Mouse (Mus musculus): Measurements from ENCODE around the gene Foxo6.

Foxo6 gene

GRCm38 (mm10) chr4:120285223-120285622 is 1.9 kb downstream of the Foxo6 start:
- no peak for DNase-seq (ENCODE audit: extremely low read depth, low read depth, low spot score)

- DNase-seq (ENCODE audit: extremely low read depth, low read depth, low spot score), result no peak
These were observed 3.0 kb downstream of the Foxo6 start for GRCm38 (mm10) chr4:120284187-120284586.

- DNase-seq (ENCODE audit: extremely low read depth, low read depth, low spot score), result peak; percentile 68
These were observed 4.0 kb downstream of the Foxo6 start for GRCm38 (mm10) chr4:120283141-120283540.

- no peak for DNase-seq (ENCODE audit: extremely low read depth, low read depth, low spot score)
These were observed 4.5 kb downstream of the Foxo6 start for GRCm38 (mm10) chr4:120282568-120283091.

GRCm38 (mm10) chr4:120281011-120281410 is 6.1 kb downstream of the Foxo6 start:
- no peak for DNase-seq (ENCODE audit: extremely low read depth, low read depth, low spot score)

- DNase-seq (ENCODE audit: extremely low read depth, low read depth, low spot score), result no peak
These were observed 6.7 kb downstream of the Foxo6 start for GRCm38 (mm10) chr4:120280432-120280831.

- DNase-seq (ENCODE audit: extremely low read depth, low read depth, low spot score), result no peak
These were observed 9.8 kb downstream of the Foxo6 start for GRCm38 (mm10) chr4:120277255-120277928.

- DNase-seq (ENCODE audit: extremely low read depth, low read depth, low spot score), result no peak
These were observed 11.7 kb downstream of the Foxo6 start for GRCm38 (mm10) chr4:120275487-120275886.

- DNase-seq (ENCODE audit: extremely low read depth, low read depth, low spot score), result no peak
These were observed 13.6 kb downstream of the Foxo6 start for GRCm38 (mm10) chr4:120273594-120273993.

GRCm38 (mm10) chr4:120271886-120272580 is 15.1 kb downstream of the Foxo6 start:
- no peak for DNase-seq (ENCODE audit: extremely low read depth, low read depth, low spot score)

- no peak for DNase-seq (ENCODE audit: extremely low read depth, low read depth, low spot score)
These were observed 15.9 kb downstream of the Foxo6 start for GRCm38 (mm10) chr4:120271208-120271607.

- DNase-seq (ENCODE audit: extremely low read depth, low read depth, low spot score), result no peak
These were observed 16.3 kb downstream of the Foxo6 start for GRCm38 (mm10) chr4:120270937-120271199.

- DNase-seq (ENCODE audit: extremely low read depth, low read depth, low spot score), result peak; percentile 59
These were observed 16.8 kb downstream of the Foxo6 start for GRCm38 (mm10) chr4:120270148-120270936.

GRCm38 (mm10) chr4:120269426-120269825 is 17.7 kb downstream of the Foxo6 start:
- DNase-seq (ENCODE audit: extremely low read depth, low read depth, low spot score), result no peak

GRCm38 (mm10) chr4:120268214-120269061 is 18.7 kb downstream of the Foxo6 start:
- DNase-seq (ENCODE audit: extremely low read depth, low read depth, low spot score), result no peak

GRCm38 (mm10) chr4:120267683-120268082 is 19.5 kb downstream of the Foxo6 start:
- no peak for DNase-seq (ENCODE audit: extremely low read depth, low read depth, low spot score)

GRCm38 (mm10) chr4:120267136-120267535 is 20.0 kb downstream of the Foxo6 start:
- no peak for DNase-seq (ENCODE audit: extremely low read depth, low read depth, low spot score)

GRCm38 (mm10) chr4:120264105-120264504 is 23.0 kb downstream of the Foxo6 start:
- DNase-seq (ENCODE audit: extremely low read depth, low read depth, low spot score), result no peak

- no peak for DNase-seq (ENCODE audit: extremely low read depth, low read depth, low spot score)
These were observed 24.4 kb downstream of the Foxo6 start for GRCm38 (mm10) chr4:120262726-120263125.

- DNase-seq (ENCODE audit: extremely low read depth, low read depth, low spot score), result no peak
These were observed 24.9 kb downstream of the Foxo6 start for GRCm38 (mm10) chr4:120262206-120262605.

Data from fat pad, adult 2 months (tissue).